Mouse (Mus musculus) embryonic fibroblast, embryonic 13.5 days (primary cell): ENCODE data around the gene Gnat1. TPM values are rescaled to one million over a fixed set of nuclear protein-coding genes. Genes with fewer than 3 reads are reported as not detected.

Source experiments
- H3K27ac ChIP-seq: 2 replicates; pipeline ENCODE4 v1.5.1; 2012; ENCODE audit warnings: low read length, control low read depth, inconsistent platforms; ENCODE audit not compliant: insufficient read depth
- H3K4me1 ChIP-seq: 2 replicates; pipeline ENCODE4 v1.6.1; 2011; ENCODE audit warnings: low read length; ENCODE audit not compliant: control insufficient read depth, insufficient read depth
- H3K4me3 ChIP-seq: 2 replicates; pipeline ENCODE4 v1.5.1; 2011; ENCODE audit warnings: mild to moderate bottlenecking, control low read depth, low read length; ENCODE audit not compliant: insufficient read depth
- CTCF ChIP-seq: IDR thresholded peaks from 2 replicates; pipeline ENCODE4 v1.5.1; 2011; ENCODE audit warnings: mild to moderate bottlenecking, control low read depth, low read length, moderate library complexity, borderline replicate concordance; ENCODE audit not compliant: insufficient read depth
- POLR2A ChIP-seq: IDR thresholded peaks from 2 replicates; pipeline ENCODE4 v1.6.1; 2011; ENCODE audit warnings: low read depth, mild to moderate bottlenecking, control low read depth, low read length, moderate library complexity
- polyA plus RNA-seq: library from polyadenylated mRNA; stranded (reverse); fragments of >200 nt; gene quantifications from 2 replicates; pipeline ENCODE4 v1.2.4, GENCODE M21; 2011; ENCODE audit warnings: low read depth; ENCODE audit not compliant: missing spikeins, insufficient read length

Gene Gnat1
- polyA plus RNA-seq, 1 experiment, result not detected

- TF ChIP-seq POLR2A (no peak), CTCF (no peak)
Observed at GRCm38 (mm10) chr9:107665308-107665707, 14.2 kb downstream of the Gnat1 start.

DNA sequence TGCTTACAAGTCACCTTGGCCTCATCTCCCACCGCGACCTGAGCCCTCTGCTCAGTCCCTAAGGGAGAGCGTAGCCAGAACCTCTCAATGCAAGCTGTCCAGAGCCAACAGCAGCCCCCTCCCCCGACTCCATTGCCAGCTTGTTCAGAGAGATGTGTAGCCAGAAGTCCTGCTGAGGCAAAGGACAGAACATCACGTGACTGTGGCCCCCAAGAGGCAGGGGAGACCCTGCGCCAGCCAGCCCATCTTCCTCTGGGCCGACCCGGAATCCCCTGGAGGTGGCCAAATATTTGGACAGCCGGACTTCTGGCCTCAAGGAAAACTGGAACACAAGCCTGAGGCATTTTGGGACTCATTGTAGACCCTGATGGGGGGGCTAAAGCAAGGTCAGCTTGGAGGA is 16.0 kb downstream of the Gnat1 start:
- H3K4me3 ChIP-seq, result no peak overlapping the region
- TF ChIP-seq CTCF (no peak), POLR2A (no peak)

More at GRCm38 (mm10) chr9:107665308-107665707, 14.2 kb downstream of the Gnat1 start:
- H3K27ac ChIP-seq, result no peak overlapping the region
- H3K4me1 ChIP-seq, result no peaks in the 10 kb centered on the region
- H3K4me3 ChIP-seq, result no peak overlapping the region

GRCm38 (mm10) chr9:107662342-107662741 is 17.2 kb downstream of the Gnat1 start:
- no peak overlapping the region for H3K27ac ChIP-seq
- no peaks in the 10 kb centered on the region for H3K4me1 ChIP-seq
- TF ChIP-seq POLR2A, result no peak
- no peak for TF ChIP-seq CTCF
- no peak overlapping the region for H3K4me3 ChIP-seq

More for the DNA sequence above, 16.0 kb downstream of the Gnat1 start:
- H3K27ac ChIP-seq, result no peak overlapping the region
- no peaks in the 10 kb centered on the region for H3K4me1 ChIP-seq

DNA sequence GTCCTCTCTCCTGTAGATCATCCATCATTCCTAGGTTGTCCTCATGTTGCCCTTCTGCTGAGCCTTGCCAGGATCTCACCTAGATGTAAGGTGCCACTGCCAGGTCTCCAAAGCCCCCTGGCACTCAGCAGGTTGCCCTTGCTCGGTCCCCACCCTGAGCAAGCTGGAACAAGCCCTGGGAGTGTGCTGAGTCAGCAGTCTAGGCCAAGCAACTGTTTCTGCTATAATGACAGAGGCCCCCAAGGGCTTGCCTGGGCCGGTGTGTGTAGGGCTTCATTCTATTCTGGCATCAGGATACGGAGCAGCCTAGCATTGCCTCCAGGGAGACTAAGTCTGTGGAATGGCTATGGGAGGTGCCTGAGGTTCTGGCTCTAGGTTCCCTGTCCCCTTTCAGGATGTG is 18.7 kb downstream of the Gnat1 start:
- Histone ChIP-seq H3K4me3 (no peak overlapping the region), H3K4me1 (no peaks in the 10 kb centered on the region)
- TF ChIP-seq POLR2A (no peak), CTCF (no peak)

DNA sequence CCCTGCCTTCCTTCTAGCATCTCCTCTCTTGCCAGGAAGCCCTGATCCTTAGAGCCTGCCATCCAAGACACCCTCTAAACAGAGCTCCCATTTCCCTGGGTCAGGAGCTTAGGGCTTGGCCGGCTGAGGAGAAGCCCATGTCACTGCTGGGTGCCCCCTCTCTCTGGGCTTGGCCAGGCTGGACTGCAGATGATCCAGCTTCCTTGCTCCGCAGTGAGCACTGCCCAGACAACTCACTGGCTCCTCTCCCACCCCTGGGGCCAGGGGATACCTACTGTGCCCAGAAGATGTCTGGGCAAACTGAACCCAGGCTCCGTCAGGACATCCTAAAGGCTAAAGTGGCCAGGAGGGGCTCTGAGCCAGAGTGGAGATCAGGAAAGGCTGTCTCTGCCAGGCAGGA is 19.6 kb downstream of the Gnat1 start:
- no peak for TF ChIP-seq POLR2A
- no peak for TF ChIP-seq CTCF
- Histone ChIP-seq H3K4me3 (no peak overlapping the region), H3K27ac (no peak overlapping the region), H3K4me1 (no peaks in the 10 kb centered on the region)

More for the DNA sequence above, 18.7 kb downstream of the Gnat1 start:
- no peak overlapping the region for H3K27ac ChIP-seq

DNA sequence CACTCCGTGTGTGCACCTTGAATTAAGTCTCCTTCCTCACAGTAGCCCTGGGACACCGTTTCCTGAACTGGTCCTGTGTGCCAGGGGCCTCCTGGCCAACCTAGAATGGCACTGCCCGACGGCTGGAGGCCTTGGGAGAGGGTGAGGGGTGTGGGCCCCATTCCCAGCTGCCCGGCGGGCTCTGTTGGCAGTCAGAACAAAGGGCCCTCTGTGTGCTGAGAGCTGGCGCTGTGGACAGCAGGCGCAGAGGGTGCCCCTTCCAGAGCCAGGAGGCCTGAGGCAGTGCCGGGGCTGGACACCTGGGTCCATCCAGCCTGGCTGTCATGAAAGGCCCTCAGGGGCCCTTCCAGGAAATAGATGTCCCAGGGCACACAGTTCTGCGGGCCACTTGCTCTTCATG is 20.0 kb downstream of the Gnat1 start:
- H3K27ac ChIP-seq, result no peak overlapping the region
- TF ChIP-seq POLR2A (no peak), CTCF (no peak)
- no peaks in the 10 kb centered on the region for H3K4me1 ChIP-seq
- H3K4me3 ChIP-seq, result no peak overlapping the region

DNA sequence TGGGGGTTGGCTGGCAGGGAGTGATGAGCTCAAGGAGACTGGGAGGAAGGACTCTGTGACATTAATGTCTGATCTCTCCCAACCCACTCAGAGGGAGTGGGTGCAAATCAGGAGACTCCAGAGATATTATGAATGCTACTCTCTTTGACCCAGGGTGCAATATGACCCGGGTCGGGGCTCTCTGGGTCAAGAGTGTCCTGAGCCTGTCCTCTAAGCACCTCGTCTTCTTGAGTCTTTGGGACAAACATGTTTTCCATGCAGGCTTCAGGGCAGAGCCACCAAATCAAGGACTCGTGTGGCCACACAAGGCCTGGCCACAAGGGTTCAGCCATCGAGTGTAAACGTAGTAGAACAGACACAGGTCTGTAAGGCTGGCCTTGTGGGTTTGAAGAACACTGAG is 21.4 kb downstream of the Gnat1 start:
- no peak for TF ChIP-seq CTCF
- TF ChIP-seq POLR2A, result no peak
- Histone ChIP-seq H3K27ac (no peak overlapping the region), H3K4me1 (no peaks in the 10 kb centered on the region), H3K4me3 (no peak overlapping the region)

DNA sequence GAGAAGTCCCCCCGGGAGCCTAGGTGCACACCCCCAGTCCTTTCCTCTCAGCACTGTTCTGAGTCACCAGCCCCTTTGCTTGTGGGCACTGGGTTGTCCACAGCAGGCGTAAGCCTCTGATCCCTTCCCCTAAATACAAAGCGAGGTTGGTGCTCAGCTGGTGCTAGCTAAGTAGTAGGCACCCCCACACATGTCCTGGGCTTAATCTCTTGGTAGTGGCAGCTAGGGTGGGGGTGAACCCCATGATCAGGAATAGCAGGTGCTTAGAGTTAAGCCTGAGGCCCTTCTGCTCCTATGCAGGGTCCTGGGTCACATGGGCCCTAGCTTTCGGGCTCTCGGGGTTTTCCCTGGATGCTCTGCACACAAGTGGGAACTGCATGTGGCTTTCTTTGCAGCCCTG is 22.4 kb downstream of the Gnat1 start:
- H3K4me3 ChIP-seq, result no peak overlapping the region
- no peaks in the 10 kb centered on the region for H3K4me1 ChIP-seq
- no peak overlapping the region for H3K27ac ChIP-seq
- TF ChIP-seq POLR2A, result no peak
- TF ChIP-seq CTCF, result no peak

DNA sequence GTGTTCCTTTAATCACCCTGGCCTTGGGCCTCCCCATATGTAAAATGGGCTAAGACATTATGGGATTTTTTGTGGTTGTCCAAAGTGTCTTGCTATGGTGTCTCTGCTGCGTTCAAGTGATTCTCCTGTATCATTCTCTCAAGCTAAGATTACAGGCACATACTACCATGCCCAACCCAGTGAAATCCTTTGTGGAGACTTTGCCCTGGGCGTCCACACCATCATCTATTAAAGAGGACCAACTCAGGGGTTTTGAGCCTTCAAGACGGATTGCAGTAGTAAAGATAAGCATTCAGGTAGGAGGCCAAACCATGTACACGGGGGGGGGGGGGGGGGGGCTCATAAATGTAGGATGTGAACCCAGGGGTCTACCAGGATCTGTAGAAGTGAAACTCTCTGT is 24.9 kb downstream of the Gnat1 start:
- TF ChIP-seq POLR2A, result no peak
- TF ChIP-seq CTCF, result no peak
- Histone ChIP-seq H3K27ac (no peak overlapping the region), H3K4me1 (no peaks in the 10 kb centered on the region), H3K4me3 (no peak overlapping the region)

GRCm38 (mm10) chr9:107653474-107653873 is 26.0 kb downstream of the Gnat1 start:
- Histone ChIP-seq H3K4me3 (no peak overlapping the region), H3K27ac (no peak overlapping the region), H3K4me1 (no peaks in the 10 kb centered on the region)
- TF ChIP-seq POLR2A, result no peak
- TF ChIP-seq CTCF, result no peak
